Mouse (Mus musculus) right cerebral cortex, postnatal 10 days (tissue): ENCODE results near the gene Sept9.

Source experiments
- DNase-seq, 2 experiments: peaks; one replicate each; pipeline ENCODE4 v3.0.0; 2021; ENCODE audit warnings: low spot score in 2 of 2

The Sept9 gene

GRCm38 (mm10) chr11:117265270-117265980 is 66.0 kb downstream of the Sept9 start:
- DNase-seq, result peak; percentile 52 to 53

DNA sequence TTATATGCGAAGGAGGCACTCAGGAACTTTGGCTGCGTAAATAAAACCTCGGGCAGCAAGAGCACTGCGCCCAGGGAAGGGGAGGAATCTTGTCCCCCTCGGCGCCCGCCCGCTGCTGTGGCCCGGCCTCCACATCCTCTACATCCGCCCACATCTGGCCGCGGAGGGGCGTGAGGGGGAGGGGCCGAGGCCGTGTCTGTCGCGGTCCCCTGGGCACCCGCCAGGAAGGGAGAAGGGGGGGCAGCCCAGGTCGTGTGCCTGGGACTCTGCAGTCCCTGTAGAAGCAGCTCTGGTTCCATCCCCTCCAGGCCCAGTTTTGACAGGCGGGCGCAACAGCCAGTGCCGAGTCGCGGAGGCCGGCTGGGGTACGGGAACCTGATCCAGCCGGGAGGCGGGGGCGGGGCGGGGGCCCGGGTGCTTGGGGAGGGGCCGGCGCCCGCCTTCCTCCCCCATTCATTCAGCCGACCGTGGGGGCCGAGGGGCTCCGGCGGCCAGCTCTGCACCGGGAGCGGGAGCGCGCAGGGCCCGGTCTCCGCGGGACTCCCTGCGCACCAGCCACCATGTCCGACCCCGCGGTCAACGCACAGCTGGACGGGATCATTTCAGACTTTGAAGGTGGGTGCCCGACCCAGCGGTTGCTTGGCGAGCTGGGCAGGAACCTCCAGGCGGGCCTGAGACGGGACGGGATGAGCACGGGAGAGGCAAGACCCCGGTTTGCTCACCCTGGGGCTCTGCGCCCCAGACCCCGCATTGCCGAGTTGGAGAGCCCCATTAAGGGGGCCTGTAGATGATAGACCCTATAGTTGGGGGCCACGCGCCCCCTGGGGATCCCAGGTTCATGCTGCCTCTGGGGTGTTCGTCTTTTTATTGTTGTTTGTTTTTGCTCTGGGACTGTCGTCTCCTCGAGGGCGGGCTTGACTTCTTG is 66.8 kb downstream of the Sept9 start:
- DNase-seq, result peak; percentile 79 to 81

DNA sequence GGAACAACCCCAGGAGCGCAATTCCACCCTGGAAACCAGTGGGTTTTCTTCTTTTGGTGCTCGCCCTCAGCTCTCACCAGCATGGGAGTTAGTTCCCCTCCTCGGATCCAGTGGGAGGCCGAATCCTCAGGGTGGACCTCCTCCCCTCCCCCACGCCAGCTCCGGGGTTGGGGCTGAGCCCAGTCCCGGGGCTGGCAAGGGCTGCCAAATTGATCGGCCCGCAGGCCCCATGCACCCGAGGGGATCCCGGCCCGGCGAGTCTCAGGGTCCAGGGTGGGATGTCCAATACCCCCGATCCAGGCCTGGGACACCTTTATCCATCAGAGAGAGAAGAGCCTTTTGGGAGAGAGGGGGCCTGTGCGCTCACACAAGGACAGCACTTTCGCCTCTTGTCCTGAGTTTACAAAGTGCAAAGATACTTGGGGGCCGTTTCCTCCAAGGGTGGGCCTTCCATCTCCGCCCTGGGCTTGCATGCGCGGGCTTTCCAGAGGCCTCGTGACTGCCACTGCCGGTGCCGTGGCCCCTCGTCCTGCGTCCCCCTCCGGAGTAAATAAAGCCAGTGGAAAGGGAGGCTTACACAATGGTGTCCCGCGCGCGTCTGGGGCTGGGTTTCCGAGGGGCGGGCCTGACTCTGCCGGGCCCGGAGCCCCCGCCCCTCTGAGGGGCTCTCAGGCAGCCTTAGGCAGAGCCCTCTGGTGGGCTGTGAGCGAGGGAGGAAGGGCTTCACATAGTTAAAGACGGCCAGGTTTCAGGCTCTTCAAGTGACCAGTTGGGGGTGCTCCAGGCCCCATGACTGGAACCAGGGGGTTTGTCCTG is 67.7 kb downstream of the Sept9 start:
- DNase-seq, result peak in 1 of 2 experiments; percentile 47

- DNase-seq, result no peak
These were observed 68.4 kb downstream of the Sept9 start for GRCm38 (mm10) chr11:117267828-117268227.

GRCm38 (mm10) chr11:117268304-117268956 is 69.0 kb downstream of the Sept9 start:
- no peak for DNase-seq

GRCm38 (mm10) chr11:117269053-117269702 is 69.7 kb downstream of the Sept9 start:
- no peak for DNase-seq

GRCm38 (mm10) chr11:117269946-117270345 is 70.5 kb downstream of the Sept9 start:
- no peak for DNase-seq

- no peak for DNase-seq
These were observed 75.5 kb downstream of the Sept9 start for GRCm38 (mm10) chr11:117274973-117275372.

DNA sequence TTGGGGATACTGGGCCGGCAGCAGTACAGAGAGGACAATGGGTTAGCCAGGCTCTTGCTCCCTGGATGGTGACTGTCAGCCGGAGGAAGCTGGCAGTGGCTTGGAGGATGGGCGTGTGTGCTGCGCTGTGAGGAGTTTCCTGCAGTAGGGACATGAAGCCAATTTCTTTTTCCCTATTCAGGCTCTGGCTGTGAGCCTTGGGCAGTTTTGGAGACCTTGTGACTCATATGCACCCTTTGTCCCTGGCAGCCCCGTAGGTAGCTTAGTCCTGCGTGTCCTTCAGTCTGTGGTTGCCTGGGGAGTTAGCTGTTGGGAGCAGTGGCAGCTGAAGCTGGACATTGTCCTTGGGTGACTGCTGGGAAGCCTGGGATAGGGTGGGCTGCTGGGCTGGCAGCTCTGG is 76.5 kb downstream of the Sept9 start:
- peak; percentile 57 to 64 for DNase-seq

GRCm38 (mm10) chr11:117276946-117277345 is 77.5 kb downstream of the Sept9 start:
- DNase-seq, result no peak

DNA sequence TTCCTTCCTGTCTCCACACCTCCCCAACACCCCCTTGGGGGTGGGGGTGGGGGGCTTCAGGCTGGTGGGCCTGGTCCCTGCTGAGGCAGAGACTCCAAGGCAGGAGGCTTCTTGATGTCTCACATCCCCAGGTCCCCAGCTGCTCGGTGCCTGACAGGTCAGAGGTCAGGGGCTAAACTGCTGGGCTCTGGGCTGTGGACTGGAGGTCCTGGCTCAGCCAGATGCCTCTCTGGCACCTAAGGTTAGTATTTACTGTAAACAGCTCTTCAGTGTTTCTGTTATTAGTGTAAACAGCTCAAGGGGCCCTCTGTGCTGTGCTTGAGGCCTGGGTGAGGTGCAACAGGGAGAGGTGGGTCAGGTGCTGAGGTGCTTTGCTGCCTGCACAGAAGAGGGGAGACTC is 78.7 kb downstream of the Sept9 start:
- no peak for DNase-seq

DNA sequence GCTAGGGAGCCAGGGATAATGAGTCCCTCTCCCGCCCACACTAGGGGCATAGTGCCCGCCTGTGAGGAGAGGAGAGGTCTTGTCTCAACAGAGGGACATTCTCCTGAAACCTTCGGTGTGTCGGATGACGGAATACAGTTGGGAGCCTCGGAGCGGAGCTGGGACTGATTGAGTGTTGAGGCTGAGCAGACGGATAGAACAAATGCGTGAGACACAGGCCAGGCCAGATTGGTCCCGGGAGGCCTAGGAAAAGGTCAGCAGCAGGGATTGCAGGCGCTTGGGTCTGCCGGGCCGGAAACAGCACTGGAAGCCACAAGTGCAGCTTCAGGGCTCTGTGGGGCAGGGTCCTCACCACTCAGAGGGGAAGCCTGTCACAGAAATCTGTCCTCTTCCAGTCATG is 79.1 kb downstream of the Sept9 start:
- DNase-seq, result no peak

DNA sequence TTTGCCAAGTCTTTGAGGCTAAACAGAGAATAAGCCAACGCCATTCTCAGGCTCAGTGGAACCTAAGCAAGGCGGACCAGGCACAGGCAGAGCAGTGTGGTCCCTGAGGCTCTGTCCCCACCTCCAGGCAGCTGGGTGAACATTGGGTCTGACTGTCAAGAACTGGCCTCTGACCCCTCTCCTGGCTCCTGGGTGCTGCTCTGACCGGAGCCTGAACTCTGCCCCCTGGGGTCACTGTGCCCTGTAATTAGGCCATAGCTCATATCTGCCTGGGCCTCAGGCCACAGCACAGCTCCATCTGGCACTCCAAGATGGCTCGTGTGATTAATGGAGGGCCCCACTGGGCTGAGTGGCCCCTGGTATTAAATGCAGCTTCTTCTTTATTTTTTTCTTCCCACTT is 80.5 kb downstream of the Sept9 start:
- no peak for DNase-seq

- no peak for DNase-seq
These were observed 83.8 kb downstream of the Sept9 start for GRCm38 (mm10) chr11:117283048-117283888.

DNA sequence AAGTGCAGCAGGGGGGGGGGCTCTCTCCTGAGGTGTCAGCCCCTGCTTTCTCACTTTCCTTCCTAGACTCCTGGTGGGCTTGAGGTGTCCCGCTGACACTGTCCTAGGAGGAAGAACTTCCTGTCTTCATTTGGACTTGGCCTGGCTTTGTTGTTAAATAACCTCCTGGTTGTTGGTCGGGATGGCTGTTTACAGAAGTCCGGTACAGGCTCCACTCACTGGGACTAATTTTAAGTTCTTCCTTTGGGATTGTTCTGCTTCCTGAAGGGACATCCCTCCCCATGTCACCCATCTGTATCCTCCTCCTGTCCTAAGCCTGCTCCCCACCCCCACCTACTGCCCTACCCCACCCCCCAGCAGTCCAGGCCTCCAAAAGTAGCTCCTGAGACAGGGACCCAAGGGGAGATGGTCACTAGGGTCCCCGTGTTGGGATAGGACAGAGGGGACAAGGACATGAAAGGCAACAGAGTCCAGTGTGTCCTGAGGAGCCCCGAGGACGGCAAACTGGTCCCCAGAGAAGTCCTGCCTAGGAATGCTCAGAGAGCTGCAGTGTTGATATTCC is 84.5 kb downstream of the Sept9 start:
- DNase-seq, result no peak

DNA sequence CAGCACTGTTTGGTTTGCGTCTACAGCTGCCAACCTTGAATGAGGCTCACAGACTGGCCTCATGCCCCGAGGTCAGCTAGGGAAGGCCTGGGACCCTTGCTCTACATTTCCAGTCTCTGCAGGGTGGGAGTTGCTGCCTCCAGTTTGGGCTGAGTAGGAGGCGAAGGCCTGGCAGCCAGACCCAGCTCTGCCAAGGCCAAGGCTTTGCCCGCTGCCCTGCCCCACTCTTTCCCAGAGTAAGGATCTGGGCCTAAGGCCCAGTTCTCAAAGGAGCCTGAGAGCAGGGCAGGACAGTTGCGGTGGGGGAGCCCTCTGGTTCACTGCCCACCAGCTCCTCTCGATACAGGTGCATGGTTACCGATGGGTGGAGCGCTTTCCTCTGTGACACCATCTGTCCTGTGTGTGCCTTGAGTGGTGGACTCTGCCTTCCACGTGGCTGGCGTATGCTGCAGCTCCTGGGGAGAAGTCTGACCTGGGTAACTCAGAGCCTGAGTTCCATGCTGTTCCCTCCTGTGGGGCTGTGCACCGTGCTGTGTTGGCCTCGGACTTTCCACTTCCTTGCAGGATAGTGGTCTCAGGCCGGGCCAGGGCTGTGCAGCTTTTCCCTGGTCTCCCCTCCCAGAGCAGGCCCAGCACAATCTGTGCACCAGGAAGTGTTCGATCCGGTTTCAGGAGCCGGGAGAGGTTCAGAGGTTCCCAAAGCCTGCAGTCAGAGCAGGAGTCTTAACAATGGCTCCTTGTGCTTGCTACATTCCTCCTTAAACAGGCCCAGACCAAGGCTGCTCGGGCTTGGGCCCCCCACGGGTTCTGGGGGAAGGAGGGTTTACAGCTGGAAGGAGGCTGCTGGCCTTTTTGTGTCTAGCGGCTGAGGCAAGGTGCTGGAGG is 85.5 kb downstream of the Sept9 start:
- peak; percentile 50 to 55 for DNase-seq

DNA sequence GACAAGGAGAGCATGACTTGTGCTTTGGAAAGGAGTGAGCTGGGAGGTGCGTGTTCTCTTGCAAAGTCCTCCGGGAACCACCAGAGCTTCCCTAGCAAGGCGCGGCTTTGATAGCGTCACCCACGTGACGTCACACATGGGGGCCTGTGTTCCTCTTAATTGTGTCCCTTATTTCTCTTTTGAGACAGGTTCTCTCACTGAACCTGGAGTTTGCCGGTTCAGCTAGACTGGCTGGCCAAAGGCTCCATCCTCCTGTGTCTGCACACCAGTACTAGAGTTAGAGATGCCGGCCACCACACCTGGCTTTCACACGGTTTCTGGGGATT is 86.1 kb downstream of the Sept9 start:
- DNase-seq, result no peak

DNA sequence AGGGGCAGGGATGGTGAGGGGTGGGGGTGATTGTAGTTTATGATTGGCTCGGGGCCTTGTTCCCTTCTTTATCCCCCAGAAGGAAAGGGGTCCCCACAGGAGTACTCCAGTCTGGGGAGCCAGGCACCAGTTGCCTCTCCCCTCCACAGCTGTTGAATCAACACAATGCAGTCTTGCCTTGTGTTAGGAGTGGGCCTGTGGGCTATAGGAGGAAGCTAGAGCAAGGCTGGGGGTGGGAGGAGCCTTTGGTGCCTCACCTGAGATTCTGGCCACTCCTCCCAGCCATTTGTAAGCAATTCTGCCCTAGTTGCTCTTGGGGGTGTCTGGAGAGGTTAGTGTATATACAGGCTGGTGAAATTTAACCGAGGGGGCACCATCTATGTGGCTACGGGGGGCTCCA is 88.3 kb downstream of the Sept9 start:
- DNase-seq, result no peak

GRCm38 (mm10) chr11:117288765-117289164 is 89.3 kb downstream of the Sept9 start:
- no peak for DNase-seq
